Mouse (Mus musculus) liver, embryonic 11.5 days (tissue): ENCODE measurements at regions not wholly inside any gene's neighbourhood (a gene's known extent, or its start where the extent isn't known, plus 50 kb on each side); places are given as distances from the start of the nearest gene placed in this dataset.

Experiments
- ATAC-seq: fragments of 200-750 bp; cut with Nextera tagmentation; replicated peaks from 2 replicates; pipeline ENCODE4 v1.8.0; 2017; ENCODE audit warnings: moderate number of reproducible peaks, mild to moderate bottlenecking, moderate TSS enrichment, moderate library complexity; ENCODE audit not compliant: low FRiP score
- DNase-seq: peaks from one replicate; pipeline ENCODE4 v3.0.0-alpha.2; 2017; ENCODE audit warnings: low spot score
- H3K27ac ChIP-seq: fragments of 300-500 bp; sonication (generic); 2 replicates; pipeline ENCODE4 v1.5.1; 2014; ENCODE audit warnings: mild to moderate bottlenecking, low read depth, low read length, control low read depth
- H3K27me3 ChIP-seq: fragments of 300-500 bp; sonication (generic); replicated peaks from 2 replicates; pipeline ENCODE4 v1.6.1; 2014; ENCODE audit warnings: low read length, mixed read lengths; ENCODE audit not compliant: control insufficient read depth, insufficient read depth
- H3K36me3 ChIP-seq: fragments of 300-500 bp; sonication (generic); 2 replicates; pipeline ENCODE4 v1.6.1; 2014; ENCODE audit warnings: mild to moderate bottlenecking, low read length, moderate library complexity, mixed read lengths; ENCODE audit not compliant: control insufficient read depth, insufficient read depth
- H3K4me1 ChIP-seq: fragments of 300-500 bp; sonication (generic); replicated peaks from 2 replicates; pipeline ENCODE4 v1.6.1; 2014; ENCODE audit warnings: low read length, mixed read lengths; ENCODE audit not compliant: control insufficient read depth, insufficient read depth
- H3K4me2 ChIP-seq: fragments of 300-500 bp; sonication (generic); 2 replicates; pipeline ENCODE4 v1.6.1; 2014; ENCODE audit warnings: mild to moderate bottlenecking, control low read depth, moderate library complexity
- H3K4me3 ChIP-seq: fragments of 300-500 bp; sonication (generic); 2 replicates; pipeline ENCODE4 v1.5.1; 2014; ENCODE audit warnings: low read depth, low read length, control low read depth
- H3K9ac ChIP-seq: fragments of 300-500 bp; sonication (generic); 2 replicates; pipeline ENCODE4 v1.6.1; 2014; ENCODE audit warnings: low read depth, low read length, control low read depth
- H3K9me3 ChIP-seq: fragments of 300-500 bp; sonication (generic); 2 replicates; pipeline ENCODE4 v1.6.1; 2016; ENCODE audit warnings: low read length, inconsistent platforms, mixed read lengths; ENCODE audit not compliant: control insufficient read depth
- WGBS: fragments of 180-500 bp; shearing (Covaris S2); extraction: QIAGEN DNeasy Blood & Tissue Kit; methylation state at CpG from one replicate; pipeline ENCODE4 v1.1.7; 2014; 5-methylcytosine and 5-hydroxymethylcytosine counted together

GRCm38 (mm10) chr8:82669241-82669640 lies 104.7 kb downstream of the Zfp330 start:
- Histone ChIP-seq H3K4me1 (no peaks in the 10 kb centered on the region), H3K9ac (no peak overlapping the region), H3K27ac (no peak overlapping the region), H3K27me3 (no peaks in the 10 kb centered on the region), H3K4me2 (no peak overlapping the region), H3K9me3 (no peaks in the 10 kb centered on the region), H3K36me3 (no peaks in the 10 kb centered on the region), H3K4me3 (no peak overlapping the region)
- ATAC-seq (no peak), DNase-seq (no peak)
- WGBS, result 83% methylated on average over 4 of the region's 4 CpGs

- Histone ChIP-seq H3K36me3 (no peaks in the 10 kb centered on the region), H3K9ac (no peak overlapping the region), H3K4me2 (no peak overlapping the region), H3K4me1 (no peaks in the 10 kb centered on the region), H3K9me3 (no peaks in the 10 kb centered on the region), H3K4me3 (no peak overlapping the region), H3K27me3 (no peaks in the 10 kb centered on the region), H3K27ac (no peak overlapping the region)
- WGBS, result 80% methylated on average over 4 of the region's 4 CpGs
- DNase-seq (no peak), ATAC-seq (no peak)
These were observed 108.8 kb downstream of the Zfp330 start for GRCm38 (mm10) chr8:82665131-82665530.

- H3K9ac ChIP-seq, result no peak overlapping the region
- DNase-seq, result no peak
These were observed 133.5 kb downstream of the Zfp330 start for GRCm38 (mm10) chr8:82640502-82640901.

GRCm38 (mm10) chr8:82630486-82630885 lies 143.5 kb downstream of the Zfp330 start:
- no peaks in the 10 kb centered on the region for H3K4me1 ChIP-seq
- no peaks in the 10 kb centered on the region for H3K27me3 ChIP-seq
- no peak overlapping the region for H3K9ac ChIP-seq
- H3K36me3 ChIP-seq, result no peaks in the 10 kb centered on the region
- ATAC-seq (no peak), DNase-seq (no peak)
- 58% methylated on average over 2 of the region's 2 CpGs for WGBS
- H3K4me2 ChIP-seq, result no peak overlapping the region
- H3K9me3 ChIP-seq, result no peaks in the 10 kb centered on the region
- H3K27ac ChIP-seq, result no peak overlapping the region
- no peak overlapping the region for H3K4me3 ChIP-seq

More at GRCm38 (mm10) chr8:82640502-82640901, 133.5 kb downstream of the Zfp330 start:
- Histone ChIP-seq H3K4me2 (no peak overlapping the region), H3K4me1 (no peaks in the 10 kb centered on the region), H3K9me3 (no peaks in the 10 kb centered on the region), H3K27me3 (no peaks in the 10 kb centered on the region), H3K27ac (no peak overlapping the region), H3K36me3 (no peaks in the 10 kb centered on the region), H3K4me3 (no peak overlapping the region)
- 48% methylated on average over 1 of the region's 1 CpGs for WGBS
- no peak for ATAC-seq

- no peak overlapping the region for H3K9ac ChIP-seq
- no peaks in the 10 kb centered on the region for H3K27me3 ChIP-seq
- 72% methylated on average over 6 of the region's 6 CpGs for WGBS
- H3K27ac ChIP-seq, result no peak overlapping the region
- no peak overlapping the region for H3K4me3 ChIP-seq
- H3K9me3 ChIP-seq, result no peaks in the 10 kb centered on the region
- no peak for ATAC-seq
- H3K4me2 ChIP-seq, result no peak overlapping the region
- DNase-seq, result no peak
- no peaks in the 10 kb centered on the region for H3K4me1 ChIP-seq
- H3K36me3 ChIP-seq, result no peaks in the 10 kb centered on the region
These were observed 150.0 kb downstream of the Zfp330 start for GRCm38 (mm10) chr8:82623791-82624431.

- no peak for ATAC-seq
- Histone ChIP-seq H3K27ac (no peak overlapping the region), H3K9ac (no peak overlapping the region), H3K9me3 (no peaks in the 10 kb centered on the region), H3K4me1 (no peaks in the 10 kb centered on the region), H3K36me3 (no peaks in the 10 kb centered on the region), H3K4me3 (no peak overlapping the region), H3K4me2 (no peak overlapping the region), H3K27me3 (no peaks in the 10 kb centered on the region)
- WGBS, result 48% methylated on average over 1 of the region's 1 CpGs
- no peak for DNase-seq
These were observed 155.3 kb downstream of the Zfp330 start for GRCm38 (mm10) chr8:82618668-82619067.

GRCm38 (mm10) chr8:82601556-82601955 lies 172.4 kb downstream of the Zfp330 start:
- no peak for DNase-seq
- 49% methylated on average over 3 of the region's 3 CpGs for WGBS
- no peak overlapping the region for H3K9ac ChIP-seq
- no peak overlapping the region for H3K4me2 ChIP-seq
- ATAC-seq, result no peak
- no peak overlapping the region for H3K4me3 ChIP-seq
- no peaks in the 10 kb centered on the region for H3K9me3 ChIP-seq
- no peaks in the 10 kb centered on the region for H3K27me3 ChIP-seq
- no peak overlapping the region for H3K27ac ChIP-seq
- H3K36me3 ChIP-seq, result no peaks in the 10 kb centered on the region
- no peaks in the 10 kb centered on the region for H3K4me1 ChIP-seq

GRCm38 (mm10) chr8:82573434-82573833 lies 170.4 kb upstream of the Il15 start:
- ATAC-seq, result no peak
- 81% methylated on average over 1 of the region's 1 CpGs for WGBS

GRCm38 (mm10) chr8:82538121-82538520 lies 135.1 kb upstream of the Il15 start:
- Histone ChIP-seq H3K9ac (no peak overlapping the region), H3K27ac (no peak overlapping the region), H3K4me1 (no peaks in the 10 kb centered on the region), H3K9me3 (no peaks in the 10 kb centered on the region), H3K4me3 (no peak overlapping the region), H3K27me3 (no peaks in the 10 kb centered on the region), H3K36me3 (no peaks in the 10 kb centered on the region), H3K4me2 (no peak overlapping the region)
- DNase-seq (no peak), ATAC-seq (no peak)

More at GRCm38 (mm10) chr8:82573434-82573833, 170.4 kb upstream of the Il15 start:
- DNase-seq, result no peak
- Histone ChIP-seq H3K27ac (no peak overlapping the region), H3K36me3 (no peaks in the 10 kb centered on the region), H3K9me3 (no peaks in the 10 kb centered on the region), H3K4me2 (no peak overlapping the region), H3K27me3 (no peaks in the 10 kb centered on the region), H3K4me3 (no peak overlapping the region), H3K4me1 (no peaks in the 10 kb centered on the region), H3K9ac (no peak overlapping the region)
